Mouse (Mus musculus): ENCODE data around the gene Mtr. TPM values are rescaled to one million over a fixed set of nuclear protein-coding genes. Genes with fewer than 3 reads are reported as not detected.
A peak's percentile ranks its signal among the peaks of the same experiment; 100 is the strongest.

Gene Mtr
- polyA plus RNA-seq, 1 experiment from 2014 or later: 3.2 TPM

GRCm38 (mm10) chr13:12188804-12189203, 69.1 kb downstream of the Mtr start:
- Histone ChIP-seq H3K4me1 (ENCODE audit: control insufficient read depth, insufficient read depth, low read length) (no peaks in the 10 kb centered on the region), H3K9ac (ENCODE audit: low read depth, low read length) (no peak overlapping the region), H3K27ac (ENCODE audit: low read length) (no peak overlapping the region), H3K36me3 (ENCODE audit: control insufficient read depth, insufficient read depth, low read length) (peaks cover 4% of the 10 kb centered on the region; the same call in 1 of the 2 replicates), H3K4me2 (ENCODE audit: low read length) (no peak overlapping the region), H3K27me3 (ENCODE audit: control insufficient read depth, insufficient read depth, low read depth, low read length) (no peaks in the 10 kb centered on the region), H3K4me3 (ENCODE audit: low read depth, low read length) (no peak overlapping the region), H3K9me3 (replicated peaks; ENCODE audit: control insufficient read depth, low read length, poor library complexity, severe bottlenecking) (no peaks in the 10 kb centered on the region)
- no peak for ATAC-seq
- WGBS: 89% methylated on average over 11 of the region's 11 CpGs

GRCm38 (mm10) chr13:12179481-12179880, 78.4 kb downstream of the Mtr start:
- no peak for ATAC-seq
- WGBS: 67% methylated on average over 8 of the region's 8 CpGs

GRCm38 (mm10) chr13:12176761-12177160, 81.2 kb downstream of the Mtr start:
- H3K4me2 ChIP-seq (ENCODE audit: low read length): no peak overlapping the region
- no peak overlapping the region for H3K4me3 ChIP-seq (ENCODE audit: low read depth, low read length)
- no peaks in the 10 kb centered on the region for H3K36me3 ChIP-seq (ENCODE audit: control insufficient read depth, insufficient read depth, low read length)
- H3K4me1 ChIP-seq (ENCODE audit: control insufficient read depth, insufficient read depth, low read length): no peaks in the 10 kb centered on the region
- H3K27ac ChIP-seq (ENCODE audit: low read length): no peak overlapping the region
- ATAC-seq: peak; percentile 54; the same call in 1 of the 2 replicates
- H3K9me3 ChIP-seq (replicated peaks; ENCODE audit: control insufficient read depth, low read length, poor library complexity, severe bottlenecking): no peaks in the 10 kb centered on the region
- WGBS: 28% methylated on average over 3 of the region's 3 CpGs
- no peak overlapping the region for H3K9ac ChIP-seq (ENCODE audit: low read depth, low read length)
- no peaks in the 10 kb centered on the region for H3K27me3 ChIP-seq (ENCODE audit: control insufficient read depth, insufficient read depth, low read depth, low read length)

More at GRCm38 (mm10) chr13:12179481-12179880, 78.4 kb downstream of the Mtr start:
- H3K4me3 ChIP-seq (ENCODE audit: low read depth, low read length): no peak overlapping the region
- H3K36me3 ChIP-seq (ENCODE audit: control insufficient read depth, insufficient read depth, low read length): no peaks in the 10 kb centered on the region
- H3K9ac ChIP-seq (ENCODE audit: low read depth, low read length): no peak overlapping the region
- H3K27ac ChIP-seq (ENCODE audit: low read length): no peak overlapping the region
- no peaks in the 10 kb centered on the region for H3K9me3 ChIP-seq (replicated peaks; ENCODE audit: control insufficient read depth, low read length, poor library complexity, severe bottlenecking)
- H3K4me1 ChIP-seq (ENCODE audit: control insufficient read depth, insufficient read depth, low read length): no peaks in the 10 kb centered on the region
- no peaks in the 10 kb centered on the region for H3K27me3 ChIP-seq (ENCODE audit: control insufficient read depth, insufficient read depth, low read depth, low read length)
- H3K4me2 ChIP-seq (ENCODE audit: low read length): no peak overlapping the region

GRCm38 (mm10) chr13:12175988-12176736, 81.8 kb downstream of the Mtr start:
- H3K9ac ChIP-seq (ENCODE audit: low read depth, low read length): no peak overlapping the region
- no peaks in the 10 kb centered on the region for H3K36me3 ChIP-seq (ENCODE audit: control insufficient read depth, insufficient read depth, low read length)
- H3K4me2 ChIP-seq (ENCODE audit: low read length): no peak overlapping the region
- H3K4me1 ChIP-seq (ENCODE audit: control insufficient read depth, insufficient read depth, low read length): no peaks in the 10 kb centered on the region
- H3K27ac ChIP-seq (ENCODE audit: low read length): no peak overlapping the region
- H3K4me3 ChIP-seq (ENCODE audit: low read depth, low read length): no peak overlapping the region
- WGBS: 38% methylated on average over 16 of the region's 16 CpGs
- ATAC-seq: no peak
- H3K9me3 ChIP-seq (replicated peaks; ENCODE audit: control insufficient read depth, low read length, poor library complexity, severe bottlenecking): no peaks in the 10 kb centered on the region
- H3K27me3 ChIP-seq (ENCODE audit: control insufficient read depth, insufficient read depth, low read depth, low read length): no peaks in the 10 kb centered on the region

GRCm38 (mm10) chr13:12167276-12167675, 90.6 kb downstream of the Mtr start:
- WGBS: 87% methylated on average over 9 of the region's 9 CpGs
- ATAC-seq: no peak
- Histone ChIP-seq H3K27ac (ENCODE audit: low read length) (no peak overlapping the region), H3K27me3 (ENCODE audit: control insufficient read depth, insufficient read depth, low read depth, low read length) (no peaks in the 10 kb centered on the region), H3K36me3 (ENCODE audit: control insufficient read depth, insufficient read depth, low read length) (no peaks in the 10 kb centered on the region), H3K9me3 (replicated peaks; ENCODE audit: control insufficient read depth, low read length, poor library complexity, severe bottlenecking) (no peaks in the 10 kb centered on the region), H3K9ac (ENCODE audit: low read depth, low read length) (no peak overlapping the region), H3K4me2 (ENCODE audit: low read length) (no peak overlapping the region), H3K4me1 (ENCODE audit: control insufficient read depth, insufficient read depth, low read length) (peaks cover 3% of the 10 kb centered on the region; the same call in 1 of the 2 replicates), H3K4me3 (ENCODE audit: low read depth, low read length) (no peak overlapping the region)

- Histone ChIP-seq H3K9ac (ENCODE audit: low read depth, low read length) (no peak overlapping the region), H3K27ac (ENCODE audit: low read length) (no peak overlapping the region), H3K36me3 (ENCODE audit: control insufficient read depth, insufficient read depth, low read length) (no peaks in the 10 kb centered on the region), H3K4me3 (ENCODE audit: low read depth, low read length) (no peak overlapping the region), H3K27me3 (ENCODE audit: control insufficient read depth, insufficient read depth, low read depth, low read length) (no peaks in the 10 kb centered on the region), H3K9me3 (replicated peaks; ENCODE audit: control insufficient read depth, low read length, poor library complexity, severe bottlenecking) (no peaks in the 10 kb centered on the region), H3K4me1 (ENCODE audit: control insufficient read depth, insufficient read depth, low read length) (peaks cover 3% of the 10 kb centered on the region; the same call in 1 of the 2 replicates), H3K4me2 (ENCODE audit: low read length) (no peak overlapping the region)
- WGBS: 13% methylated on average over 6 of the region's 6 CpGs
- no peak for ATAC-seq
Measured at GRCm38 (mm10) chr13:12166386-12166785, 91.5 kb downstream of the Mtr start.

GRCm38 (mm10) chr13:12165461-12166058, 92.4 kb downstream of the Mtr start:
- H3K9me3 ChIP-seq (replicated peaks; ENCODE audit: control insufficient read depth, low read length, poor library complexity, severe bottlenecking): no peaks in the 10 kb centered on the region
- peaks cover 3% of the 10 kb centered on the region; the same call in 1 of the 2 replicates for H3K4me1 ChIP-seq (ENCODE audit: control insufficient read depth, insufficient read depth, low read length)
- H3K9ac ChIP-seq (ENCODE audit: low read depth, low read length): no peak overlapping the region
- no peaks in the 10 kb centered on the region for H3K36me3 ChIP-seq (ENCODE audit: control insufficient read depth, insufficient read depth, low read length)
- H3K4me3 ChIP-seq (ENCODE audit: low read depth, low read length): no peak overlapping the region
- WGBS: 58% methylated on average over 8 of the region's 8 CpGs
- H3K4me2 ChIP-seq (ENCODE audit: low read length): no peak overlapping the region
- no peaks in the 10 kb centered on the region for H3K27me3 ChIP-seq (ENCODE audit: control insufficient read depth, insufficient read depth, low read depth, low read length)
- ATAC-seq: no peak; the same call in 1 of the 2 replicates
- H3K27ac ChIP-seq (ENCODE audit: low read length): no peak overlapping the region

GRCm38 (mm10) chr13:12162457-12162856, 95.5 kb downstream of the Mtr start:
- H3K4me3 ChIP-seq (ENCODE audit: low read depth, low read length): no peak overlapping the region
- H3K27me3 ChIP-seq (ENCODE audit: control insufficient read depth, insufficient read depth, low read depth, low read length): no peaks in the 10 kb centered on the region
- H3K36me3 ChIP-seq (ENCODE audit: control insufficient read depth, insufficient read depth, low read length): no peaks in the 10 kb centered on the region
- no peak overlapping the region for H3K27ac ChIP-seq (ENCODE audit: low read length)
- no peak for ATAC-seq
- 94% methylated on average over 4 of the region's 4 CpGs for WGBS
- no peaks in the 10 kb centered on the region for H3K9me3 ChIP-seq (replicated peaks; ENCODE audit: control insufficient read depth, low read length, poor library complexity, severe bottlenecking)
- no peak overlapping the region for H3K4me2 ChIP-seq (ENCODE audit: low read length)
- peaks cover 9% of the 10 kb centered on the region for H3K4me1 ChIP-seq (ENCODE audit: control insufficient read depth, insufficient read depth, low read length)
- H3K9ac ChIP-seq (ENCODE audit: low read depth, low read length): no peak overlapping the region

GRCm38 (mm10) chr13:12160121-12160475, 97.8 kb downstream of the Mtr start:
- no peaks in the 10 kb centered on the region for H3K27me3 ChIP-seq (ENCODE audit: control insufficient read depth, insufficient read depth, low read depth, low read length)
- no peak overlapping the region for H3K9ac ChIP-seq (ENCODE audit: low read depth, low read length)
- H3K9me3 ChIP-seq (replicated peaks; ENCODE audit: control insufficient read depth, low read length, poor library complexity, severe bottlenecking): no peaks in the 10 kb centered on the region
- H3K36me3 ChIP-seq (ENCODE audit: control insufficient read depth, insufficient read depth, low read length): no peaks in the 10 kb centered on the region
- H3K4me3 ChIP-seq (ENCODE audit: low read depth, low read length): no peak overlapping the region
- H3K27ac ChIP-seq (ENCODE audit: low read length): no peak overlapping the region; the same call in 1 of the 2 replicates
- H3K4me2 ChIP-seq (ENCODE audit: low read length): no peak overlapping the region
- ATAC-seq: peak; percentile 12; the same call in 1 of the 2 replicates
- WGBS: 76% methylated on average over 3 of the region's 3 CpGs
- H3K4me1 ChIP-seq (ENCODE audit: control insufficient read depth, insufficient read depth, low read length): peaks cover 6% of the 10 kb centered on the region; the same call in 1 of the 2 replicates

Data from midbrain, embryonic 16.5 days (tissue).